Mouse (Mus musculus) brain, embryonic 14.5 days (tissue): ENCODE measurements around the gene AW822073. TPM values are rescaled to one million over a fixed set of nuclear protein-coding genes. Genes with fewer than 3 reads are reported as not detected.
"Not testable (repeated sequence)": the region's sequence is repeated elsewhere in the genome, so short reads cannot be mapped to it uniquely, and the experiment has no call there.

ENCODE experiments used
- DNase-seq: peaks from one replicate; pipeline ENCODE4 v3.0.0-alpha.2; 2011; ENCODE audit warnings: low read depth
- CTCF ChIP-seq: fragments of 200-500 bp; IDR thresholded peaks from 2 replicates; pipeline ENCODE4 v1.5.1; 2012; ENCODE audit warnings: inconsistent platforms, mild to moderate bottlenecking, moderate library complexity, borderline replicate concordance; ENCODE audit not compliant: insufficient read depth, insufficient read length; ENCODE audit errors: extremely low read depth
- POLR2A ChIP-seq: fragments of 200-500 bp; IDR thresholded peaks from 2 replicates; pipeline ENCODE4 v1.6.1; 2012; ENCODE audit warnings: mild to moderate bottlenecking, inconsistent platforms, borderline replicate concordance; ENCODE audit not compliant: poor library complexity, insufficient read depth, insufficient read length, severe bottlenecking; ENCODE audit errors: extremely low read depth
- polyA plus RNA-seq: library from polyadenylated mRNA; depleted of rRNA; stranded (reverse); fragments of >200 nt; gene quantifications from 2 replicates; pipeline ENCODE4 v1.2.3, GENCODE M21; 2012

AW822073 gene
- polyA plus RNA-seq, 1 experiment, result not detected

GRCm38 (mm10) chr10:58226357-58226756 is 1.6 kb upstream of the AW822073 start:
- peak; percentile 29 for DNase-seq

GRCm38 (mm10) chr10:58223972-58224805 is 541 bp downstream of the AW822073 start:
- DNase-seq, result peak; percentile 36

GRCm38 (mm10) chr10:58223161-58223560 is 1.6 kb downstream of the AW822073 start:
- not testable (repeated sequence) for DNase-seq

GRCm38 (mm10) chr10:58221571-58221970 is 3.2 kb downstream of the AW822073 start:
- DNase-seq, result not testable (repeated sequence)

GRCm38 (mm10) chr10:58220726-58221125 is 4.0 kb downstream of the AW822073 start:
- TF ChIP-seq POLR2A (no peak), CTCF (no peak)
- no peak for DNase-seq

- no peak for TF ChIP-seq POLR2A
- no peak for TF ChIP-seq CTCF
- no peak for DNase-seq
Observed at GRCm38 (mm10) chr10:58217366-58217765, 7.4 kb downstream of the AW822073 start.

GRCm38 (mm10) chr10:58215353-58215752 is 9.4 kb downstream of the AW822073 start:
- DNase-seq, result no peak
- no peak for TF ChIP-seq POLR2A
- TF ChIP-seq CTCF, result no peak

- no peak for DNase-seq
- TF ChIP-seq CTCF, result no peak
- TF ChIP-seq POLR2A, result no peak
Observed at GRCm38 (mm10) chr10:58214934-58215333, 9.8 kb downstream of the AW822073 start.

- DNase-seq, result no peak
- no peak for TF ChIP-seq POLR2A
- TF ChIP-seq CTCF, result no peak
Observed at GRCm38 (mm10) chr10:58214497-58214896, 10.2 kb downstream of the AW822073 start.

GRCm38 (mm10) chr10:58212230-58212629 is 12.5 kb downstream of the AW822073 start:
- no peak for DNase-seq
- TF ChIP-seq CTCF (no peak), POLR2A (no peak)

GRCm38 (mm10) chr10:58211213-58211612 is 13.5 kb downstream of the AW822073 start:
- no peak for DNase-seq
- TF ChIP-seq POLR2A (no peak), CTCF (no peak)

GRCm38 (mm10) chr10:58210514-58210913 is 14.2 kb downstream of the AW822073 start:
- DNase-seq, result no peak
- TF ChIP-seq POLR2A (no peak), CTCF (no peak)
